Mouse (Mus musculus) C2C12 (cell line): ENCODE results near the gene Dph7.

Experiments
- CEBPB ChIP-seq: IDR thresholded peaks from one replicate; pipeline ENCODE4 v1.6.1; 2011; ENCODE audit warnings: low read depth, mild to moderate bottlenecking, control low read depth, moderate library complexity
- CTCF ChIP-seq: IDR thresholded peaks from one replicate; pipeline ENCODE4 v1.5.1; 2011; ENCODE audit not compliant: control insufficient read depth, insufficient read depth, insufficient read length
- MAX ChIP-seq: IDR thresholded peaks from one replicate; pipeline ENCODE4 v1.6.1; 2011; ENCODE audit warnings: mild to moderate bottlenecking, control low read depth
- MYOD1 ChIP-seq: IDR thresholded peaks from one replicate; pipeline ENCODE4 v1.6.1; 2011; ENCODE audit warnings: low read depth; ENCODE audit not compliant: control insufficient read depth, insufficient read length
- USF1 ChIP-seq: IDR thresholded peaks from one replicate; pipeline ENCODE4 v1.6.1; 2011; ENCODE audit warnings: low read depth, mild to moderate bottlenecking, control low read depth, moderate library complexity

- TF ChIP-seq CTCF, result no peak
- no peak for TF ChIP-seq CEBPB
- no peak for TF ChIP-seq MAX
- no peak for TF ChIP-seq MYOD1
- TF ChIP-seq USF1, result no peak
These were observed 38.6 kb upstream of the Dph7 start for GRCm38 (mm10) chr2:24923561-24923960.
